Mouse (Mus musculus): ENCODE results near the gene Gm49342.

Gm49342 gene

GRCm38 (mm10) chr14:50981837-50982236 is 37.5 kb downstream of the Gm49342 start:
- H3K36me3 ChIP-seq (ENCODE audit: control insufficient read depth, insufficient read depth, low read length, poor library complexity, severe bottlenecking): no peaks in the 10 kb centered on the region
- no peaks in the 10 kb centered on the region for H3K27me3 ChIP-seq (ENCODE audit: control insufficient read depth, insufficient read depth, low read length, poor library complexity, severe bottlenecking)
- peak; percentile 42 for DNase-seq (ENCODE audit: low read depth, low spot score)

GRCm38 (mm10) chr14:50987668-50988067 is 43.4 kb downstream of the Gm49342 start:
- DNase-seq (ENCODE audit: low read depth, low spot score): no peak
- Histone ChIP-seq H3K36me3 (ENCODE audit: control insufficient read depth, insufficient read depth, low read length, poor library complexity, severe bottlenecking) (no peaks in the 10 kb centered on the region), H3K27me3 (ENCODE audit: control insufficient read depth, insufficient read depth, low read length, poor library complexity, severe bottlenecking) (no peaks in the 10 kb centered on the region)

- peak; percentile 35 for DNase-seq (ENCODE audit: low read depth, low spot score)
- Histone ChIP-seq H3K36me3 (ENCODE audit: control insufficient read depth, insufficient read depth, low read length, poor library complexity, severe bottlenecking) (no peaks in the 10 kb centered on the region; the same call in 1 of the 2 replicates), H3K27me3 (ENCODE audit: control insufficient read depth, insufficient read depth, low read length, poor library complexity, severe bottlenecking) (no peaks in the 10 kb centered on the region)
These were observed 46.7 kb downstream of the Gm49342 start for GRCm38 (mm10) chr14:50991037-50991436.

- Histone ChIP-seq H3K36me3 (ENCODE audit: control insufficient read depth, insufficient read depth, low read length, poor library complexity, severe bottlenecking) (no peaks in the 10 kb centered on the region; the same call in 1 of the 2 replicates), H3K27me3 (ENCODE audit: control insufficient read depth, insufficient read depth, low read length, poor library complexity, severe bottlenecking) (no peaks in the 10 kb centered on the region)
- DNase-seq (ENCODE audit: low read depth, low spot score): peak; percentile 61
These were observed 52.8 kb downstream of the Gm49342 start for GRCm38 (mm10) chr14:50997088-50997487.

- no peaks in the 10 kb centered on the region for H3K27me3 ChIP-seq (ENCODE audit: control insufficient read depth, insufficient read depth, low read length, poor library complexity, severe bottlenecking)
- no peaks in the 10 kb centered on the region; the same call in 1 of the 2 replicates for H3K36me3 ChIP-seq (ENCODE audit: control insufficient read depth, insufficient read depth, low read length, poor library complexity, severe bottlenecking)
- DNase-seq (ENCODE audit: low read depth, low spot score): peak; percentile 20
These were observed 53.8 kb downstream of the Gm49342 start for GRCm38 (mm10) chr14:50997999-50998666.

- DNase-seq (ENCODE audit: low read depth, low spot score): no peak
- Histone ChIP-seq H3K27me3 (ENCODE audit: control insufficient read depth, insufficient read depth, low read length, poor library complexity, severe bottlenecking) (no peaks in the 10 kb centered on the region), H3K36me3 (ENCODE audit: control insufficient read depth, insufficient read depth, low read length, poor library complexity, severe bottlenecking) (no peaks in the 10 kb centered on the region)
These were observed 63.0 kb downstream of the Gm49342 start, which contains the start of gene Rnase10 for GRCm38 (mm10) chr14:51007152-51007801. TSS of gene Rnase10 (plus strand) at chr14:51007751.

GRCm38 (mm10) chr14:51007914-51008713 is 63.8 kb downstream of the Gm49342 start:
- no peak for DNase-seq (ENCODE audit: low read depth, low spot score)
- Histone ChIP-seq H3K36me3 (ENCODE audit: control insufficient read depth, insufficient read depth, low read length, poor library complexity, severe bottlenecking) (no peaks in the 10 kb centered on the region), H3K27me3 (ENCODE audit: control insufficient read depth, insufficient read depth, low read length, poor library complexity, severe bottlenecking) (no peaks in the 10 kb centered on the region)

GRCm38 (mm10) chr14:51008781-51009180 is 64.5 kb downstream of the Gm49342 start:
- DNase-seq (ENCODE audit: low read depth, low spot score): no peak
- Histone ChIP-seq H3K27me3 (ENCODE audit: control insufficient read depth, insufficient read depth, low read length, poor library complexity, severe bottlenecking) (no peaks in the 10 kb centered on the region), H3K36me3 (ENCODE audit: control insufficient read depth, insufficient read depth, low read length, poor library complexity, severe bottlenecking) (no peaks in the 10 kb centered on the region)

GRCm38 (mm10) chr14:51009572-51009971 is 65.3 kb downstream of the Gm49342 start:
- DNase-seq (ENCODE audit: low read depth, low spot score): no peak
- H3K27me3 ChIP-seq (ENCODE audit: control insufficient read depth, insufficient read depth, low read length, poor library complexity, severe bottlenecking): no peaks in the 10 kb centered on the region

More at GRCm38 (mm10) chr14:51009572-51009971, 65.3 kb downstream of the Gm49342 start:
- no peaks in the 10 kb centered on the region for H3K36me3 ChIP-seq (ENCODE audit: control insufficient read depth, insufficient read depth, low read length, poor library complexity, severe bottlenecking)

Measured in splenic B cell, adult 2 months (primary cell).